Mouse (Mus musculus) right cerebral cortex, adult 2 months (tissue): ENCODE measurements around the gene Hrc.

Experiments
- DNase-seq, 2 experiments: peaks; one replicate each; pipeline ENCODE4 v3.0.0; 2021 to 2022; ENCODE audit warnings: low spot score in 2 of 2

Hrc gene

DNA sequence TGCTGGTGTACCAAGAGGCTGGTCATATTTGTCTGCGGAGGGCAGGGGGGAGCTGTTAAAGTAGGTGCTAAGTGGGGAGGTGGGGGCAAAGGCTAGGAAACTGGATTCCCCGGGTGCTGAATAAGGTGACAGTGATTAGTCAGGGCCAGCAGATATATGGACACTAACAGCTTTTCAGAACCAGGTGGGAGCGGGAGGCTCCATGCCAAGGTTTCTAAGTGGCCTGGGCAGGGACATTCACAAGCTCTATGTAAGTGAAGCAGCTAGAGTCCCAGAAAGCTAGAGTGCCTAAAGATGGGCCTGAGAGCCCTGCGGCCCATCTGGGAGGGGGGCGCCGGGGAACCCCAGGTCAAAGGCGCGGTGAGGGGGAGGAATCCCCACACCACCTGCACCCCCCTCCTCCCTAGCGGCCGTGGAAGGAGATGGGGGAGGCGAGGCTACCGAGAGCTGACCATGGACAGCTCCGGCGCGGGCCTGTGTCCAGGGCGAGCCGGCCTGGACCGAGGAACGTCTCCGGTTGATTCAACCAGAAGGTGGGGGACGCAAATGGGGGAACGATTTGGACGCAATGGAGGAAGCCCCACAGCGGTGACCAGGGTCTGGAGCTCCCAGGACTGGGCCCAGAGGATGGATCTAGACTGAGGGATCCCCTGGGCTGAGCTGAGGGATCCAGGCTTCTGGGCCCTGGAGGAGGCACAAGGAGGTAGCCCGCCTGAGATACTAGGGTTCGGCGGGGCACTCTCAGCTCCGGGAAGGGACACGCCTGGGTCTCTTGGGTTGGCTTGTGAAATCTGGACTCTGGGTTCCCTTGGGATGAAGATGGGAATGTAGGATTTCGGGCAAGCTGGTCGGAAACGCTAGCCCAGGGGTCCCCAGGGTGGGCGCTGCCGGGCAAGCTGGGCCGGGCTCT lies 30.9 kb downstream of the Hrc start:
- no peak for DNase-seq

- DNase-seq = no peak
These were observed 31.5 kb downstream of the Hrc start, which contains the start of gene Ppfia3 for GRCm38 (mm10) chr7:45366652-45367019. TSS of gene Ppfia3 (minus strand) at chr7:45367019.

- DNase-seq = peak; percentile 98 to 99
These were observed 32.2 kb downstream of the Hrc start for GRCm38 (mm10) chr7:45367020-45367880.

- peak in 1 of 2 experiments; percentile 30 for DNase-seq
These were observed 33.1 kb downstream of the Hrc start for GRCm38 (mm10) chr7:45368178-45368577.

DNA sequence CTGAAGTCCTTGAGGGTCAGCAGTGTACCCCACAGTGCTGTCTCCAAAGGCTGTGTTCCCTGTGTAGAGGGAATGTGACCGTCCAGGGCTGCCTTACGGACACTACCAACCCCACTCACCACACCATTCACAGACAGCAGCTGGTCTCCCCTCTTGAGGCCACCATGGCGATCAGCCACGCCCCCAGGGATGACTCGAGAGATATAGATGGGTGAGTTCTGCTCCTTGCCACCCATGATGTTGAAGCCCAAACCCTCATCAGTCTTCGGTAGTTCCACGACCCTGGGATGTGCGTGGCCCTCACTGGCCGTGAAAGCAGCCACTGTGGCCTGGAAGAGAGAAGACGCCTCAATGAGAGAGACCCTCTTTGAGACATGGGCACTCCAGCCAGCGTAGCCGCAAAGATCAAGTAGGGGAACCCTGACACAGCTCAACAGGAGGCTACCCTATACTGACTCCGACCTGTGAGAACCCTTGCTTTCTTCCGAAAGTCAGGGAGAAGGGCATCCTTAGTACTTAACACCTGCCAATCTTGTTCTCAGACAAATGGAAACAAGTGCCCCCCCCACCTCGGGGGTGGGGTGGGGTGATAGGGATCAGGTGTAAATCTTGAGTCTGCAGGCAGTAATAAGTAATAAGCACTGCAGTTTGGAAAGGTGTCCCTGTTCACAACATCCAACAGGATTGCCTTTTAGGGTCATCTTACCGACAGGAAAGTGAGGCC lies 34.1 kb downstream of the Hrc start:
- peak in 1 of 2 experiments; percentile 31 for DNase-seq

DNA sequence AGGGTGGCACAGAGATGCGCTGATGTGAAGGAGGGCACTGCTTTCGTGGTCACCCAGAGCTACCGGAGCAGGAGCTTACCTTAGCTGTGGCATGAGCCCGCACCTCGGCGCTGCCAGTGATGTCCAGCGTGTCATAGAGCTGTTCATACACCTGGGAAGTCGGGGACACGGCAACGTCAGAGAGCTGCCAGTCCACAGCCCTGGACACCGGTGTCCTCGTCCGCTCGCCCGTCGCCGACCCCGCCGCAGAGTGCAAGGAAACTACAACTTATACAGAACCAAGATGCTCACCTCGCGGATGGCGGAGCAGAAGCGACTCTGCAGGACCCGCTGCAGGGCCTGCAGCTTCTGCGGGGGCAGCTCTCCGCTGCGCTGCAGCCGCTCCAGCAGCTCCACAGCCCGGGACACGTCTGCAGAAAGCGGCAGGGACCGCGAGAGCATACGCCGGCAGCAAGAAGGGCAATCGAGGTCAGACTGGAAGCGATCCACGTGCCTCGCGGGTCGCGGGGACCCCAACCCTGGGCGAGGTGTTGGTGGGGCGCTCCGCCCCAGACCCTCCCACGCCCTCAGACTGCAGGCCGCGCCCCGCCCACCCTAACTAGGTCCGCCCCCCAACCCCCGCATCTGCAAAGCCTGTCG lies 34.9 kb downstream of the Hrc start:
- peak in 1 of 2 experiments; percentile 52 for DNase-seq

DNA sequence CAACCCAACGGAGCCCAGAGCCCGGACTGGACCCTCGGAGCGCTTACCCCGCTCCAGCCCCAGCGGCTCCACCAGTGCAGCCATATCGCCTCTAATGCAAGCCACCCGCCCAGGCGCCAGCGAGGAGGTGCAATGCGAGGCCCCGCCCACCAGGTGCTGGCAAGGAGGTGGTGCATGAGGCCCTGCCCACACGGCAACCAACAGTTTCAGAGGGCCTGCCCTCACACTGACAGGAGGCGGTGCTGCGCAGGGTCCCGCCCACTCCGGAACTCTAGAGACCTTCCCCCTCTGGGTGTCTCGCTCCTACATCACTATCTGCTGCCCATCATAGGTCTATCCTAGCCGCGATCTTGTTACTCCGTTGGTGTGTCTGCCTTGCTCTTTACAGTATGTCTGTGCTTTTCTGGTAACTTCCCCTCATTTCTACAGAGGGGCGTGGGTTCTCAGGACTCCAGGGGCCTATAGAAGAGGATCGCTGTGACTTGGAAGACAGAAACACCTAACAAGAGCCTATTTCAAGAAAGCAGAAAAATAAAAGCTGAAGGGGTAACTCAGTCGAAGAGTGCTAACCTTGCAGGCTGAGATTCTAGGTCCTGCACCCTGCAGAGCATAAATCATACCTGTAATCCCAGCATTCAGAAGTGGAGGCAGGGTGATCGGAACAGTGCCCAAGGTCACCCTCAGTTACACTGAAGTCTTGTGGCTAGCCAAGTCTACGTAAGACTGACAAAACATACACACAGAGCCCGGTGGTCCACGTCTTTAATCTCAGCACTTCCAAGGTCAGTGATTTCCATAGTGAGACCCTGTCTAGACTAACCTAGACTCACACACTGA lies 35.6 kb downstream of the Hrc start, which contains the start of gene Lin7b:
Gene Lin7b, minus strand, starts transcription at position 109 of the 837 bp plus-strand sequence.
- peak; percentile 92 to 94 for DNase-seq

- no peak for DNase-seq
These were observed 37.3 kb downstream of the Hrc start for GRCm38 (mm10) chr7:45372371-45372770.

DNA sequence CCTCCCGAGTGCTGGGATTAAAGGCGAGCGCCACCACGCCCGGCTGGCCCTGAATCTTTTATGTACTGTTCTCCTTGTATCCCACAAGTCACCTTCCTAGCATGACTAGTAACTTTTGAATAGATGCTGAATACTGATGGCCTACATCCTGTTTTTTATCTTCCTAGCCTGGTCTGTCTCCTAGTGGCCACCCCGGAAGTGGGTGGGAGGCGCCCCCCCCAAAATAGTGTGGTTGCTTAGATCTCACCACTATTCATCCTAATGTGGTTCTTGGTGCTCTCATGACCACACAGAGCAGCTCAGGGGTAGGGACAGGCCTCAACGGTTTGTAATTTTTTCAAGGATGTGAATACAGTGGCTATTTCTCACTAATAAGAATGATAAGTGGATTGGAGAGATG lies 39.5 kb downstream of the Hrc start:
- DNase-seq = no peak

DNA sequence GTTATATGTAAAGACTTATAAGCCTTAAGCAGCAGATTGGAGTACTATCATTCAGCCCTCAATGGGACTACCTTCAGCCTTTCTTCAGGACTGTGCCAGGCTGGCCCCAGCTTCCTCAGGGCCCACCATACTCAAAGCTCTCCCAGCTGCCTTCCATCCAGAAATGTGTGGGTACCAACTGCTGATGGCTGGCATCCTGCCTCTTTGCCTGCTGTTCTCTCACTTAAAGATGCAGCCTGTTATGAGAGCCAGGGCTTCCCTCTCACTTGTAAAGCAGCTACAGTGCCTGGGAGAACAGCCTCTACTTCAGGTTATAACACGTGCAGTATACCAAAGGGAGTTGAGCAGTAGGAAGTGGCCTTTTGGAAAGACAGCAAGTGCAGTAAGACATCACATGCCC lies 41.0 kb downstream of the Hrc start:
- peak in 1 of 2 experiments; percentile 36 for DNase-seq

DNA sequence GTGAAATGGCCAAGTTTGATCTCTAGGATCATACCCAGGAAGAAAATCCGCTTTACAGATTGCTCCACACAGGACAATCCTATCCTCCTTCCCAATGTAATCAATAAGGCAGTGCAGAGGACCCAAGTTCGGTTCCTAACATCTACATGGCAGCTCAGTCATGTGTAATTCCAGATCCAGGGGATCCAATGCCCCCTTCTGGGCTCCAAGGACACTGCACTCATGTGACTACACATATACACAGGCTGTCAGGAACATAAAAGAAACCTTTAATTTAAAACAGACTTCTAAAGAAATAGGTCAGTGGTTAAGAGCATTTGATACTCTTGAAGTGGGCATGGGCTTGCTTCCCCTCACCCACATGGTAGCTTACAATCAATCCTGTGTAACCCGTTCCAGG lies 51.0 kb downstream of the Hrc start:
- DNase-seq = no peak
